Mouse (Mus musculus) liver, adult 2 months (tissue): ENCODE measurements around the gene Smtn. TPM values are rescaled to one million over a fixed set of nuclear protein-coding genes. Genes with fewer than 3 reads are reported as not detected.

Source experiments
- DNase-seq: peaks from one replicate; pipeline ENCODE4 v3.0.0-alpha.2; 2011; ENCODE audit warnings: low read depth, low spot score; ENCODE audit errors: extremely low read depth
- H3K27ac ChIP-seq: fragments of 200-500 bp; replicated peaks from 2 replicates; pipeline ENCODE4 v1.5.1; 2012; ENCODE audit warnings: low read depth, mild to moderate bottlenecking, control low read depth, inconsistent platforms, low read length; ENCODE audit not compliant: insufficient read depth
- H3K27me3 ChIP-seq: fragments of 200-500 bp; 2 replicates; pipeline ENCODE4 v1.6.1; 2012; ENCODE audit warnings: mild to moderate bottlenecking, moderate library complexity, low read length, inconsistent platforms; ENCODE audit not compliant: control insufficient read depth, insufficient read depth
- H3K36me3 ChIP-seq: fragments of 200-500 bp; 2 replicates; pipeline ENCODE4 v1.6.1; 2012; ENCODE audit warnings: low read length, inconsistent platforms; ENCODE audit not compliant: control insufficient read depth, insufficient read depth
- H3K4me1 ChIP-seq: fragments of 200-500 bp; 2 replicates; pipeline ENCODE4 v1.6.1; 2011; ENCODE audit warnings: low read length; ENCODE audit not compliant: control insufficient read depth, insufficient read depth
- H3K4me3 ChIP-seq: fragments of 200-500 bp; 2 replicates; pipeline ENCODE4 v1.5.1; 2011; ENCODE audit warnings: low read depth, mild to moderate bottlenecking, control low read depth, low read length, moderate library complexity; ENCODE audit not compliant: insufficient read depth
- H3K79me2 ChIP-seq: fragments of 200-500 bp; 2 replicates; pipeline ENCODE4 v1.6.1; 2012; ENCODE audit warnings: inconsistent platforms, mild to moderate bottlenecking, low read length, moderate library complexity; ENCODE audit not compliant: control insufficient read depth, insufficient read depth
- H3K9ac ChIP-seq: fragments of 200-500 bp; 2 replicates; pipeline ENCODE4 v1.6.1; 2012; ENCODE audit warnings: low read depth, mild to moderate bottlenecking, control low read depth, inconsistent platforms, low read length
- CTCF ChIP-seq: fragments of 200-500 bp; IDR thresholded peaks from 2 replicates; pipeline ENCODE4 v1.5.1; 2011; ENCODE audit warnings: low read depth, low read length, control low read depth
- POLR2A ChIP-seq: fragments of 200-500 bp; IDR thresholded peaks from 2 replicates; pipeline ENCODE4 v1.6.1; 2011; ENCODE audit warnings: low read length, control low read depth; ENCODE audit not compliant: insufficient read depth; ENCODE audit errors: extremely low read depth
- WGBS: fragments of 180-500 bp; shearing (Covaris S2); methylation state at CpG from one replicate; pipeline ENCODE4 v1.1.7; 2018; 5-methylcytosine and 5-hydroxymethylcytosine counted together
- polyA plus RNA-seq: library from polyadenylated mRNA; depleted of rRNA; stranded (reverse); fragments of >200 nt; gene quantifications from 2 replicates; pipeline ENCODE4 v1.2.3, GENCODE M21; 2012
- total RNA-seq: library from RNA; depleted of rRNA; stranded (reverse); fragments of >200 nt; gene quantifications from 2 replicates; pipeline ENCODE4 v1.2.3, GENCODE M21; 2014

Smtn gene
- total and polyA plus RNA-seq, 2 experiments = 2.2 to 2.9 TPM

DNA sequence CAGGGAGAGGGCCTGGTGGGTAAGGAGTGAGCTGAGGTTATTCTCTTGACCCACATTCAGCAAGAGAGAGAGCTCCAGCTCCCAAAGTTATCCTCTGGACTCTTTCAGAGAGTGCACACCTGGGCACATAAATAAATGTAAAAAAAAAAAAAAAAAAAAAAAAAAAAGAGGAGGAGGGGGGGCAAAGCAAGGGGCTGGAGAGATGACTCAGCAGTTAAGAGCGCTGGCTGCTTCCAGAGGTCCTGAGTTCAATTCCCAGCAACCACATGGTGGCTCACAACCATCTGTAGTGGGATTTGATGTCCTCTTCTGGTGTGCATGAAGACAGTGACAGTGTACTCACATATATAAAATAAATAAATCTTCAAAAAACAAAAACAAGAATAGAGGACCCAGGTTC lies 43.1 kb downstream of the Smtn start:
- TF ChIP-seq POLR2A (no peak), CTCF (no peak)
- H3K27ac ChIP-seq = no peak overlapping the region
- DNase-seq = no peak
- no peak overlapping the region for H3K9ac ChIP-seq
- H3K4me3 ChIP-seq = no peak overlapping the region
- H3K4me1 ChIP-seq = no peaks in the 10 kb centered on the region
- no peaks in the 10 kb centered on the region for H3K36me3 ChIP-seq
- 100% methylated on average over 1 of the region's 1 CpGs for WGBS
- no peaks in the 10 kb centered on the region for H3K27me3 ChIP-seq
- no peaks in the 10 kb centered on the region for H3K79me2 ChIP-seq

DNA sequence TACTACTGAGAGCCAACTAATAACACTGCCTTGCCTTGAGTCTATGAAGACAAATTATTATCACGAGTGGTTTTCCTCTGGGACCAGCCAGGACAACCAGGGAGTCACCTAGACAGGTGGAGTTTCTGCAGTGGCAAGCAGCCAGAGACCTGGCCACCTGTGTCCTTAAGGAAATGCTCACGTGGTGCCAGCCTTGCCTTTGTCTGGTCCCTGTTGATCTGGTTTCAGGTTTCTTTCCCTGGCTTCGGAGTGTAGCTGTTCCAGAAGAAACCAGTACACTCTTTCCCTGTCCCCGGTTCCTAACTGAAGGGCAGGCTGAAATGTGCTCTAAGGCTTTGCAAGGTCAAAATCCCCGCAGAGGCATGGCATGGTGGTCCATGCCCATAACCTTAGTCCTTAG lies 43.7 kb downstream of the Smtn start:
- no peak for DNase-seq
- TF ChIP-seq POLR2A = no peak
- no peak for TF ChIP-seq CTCF
- Histone ChIP-seq H3K79me2 (no peaks in the 10 kb centered on the region), H3K27ac (no peak overlapping the region), H3K27me3 (no peaks in the 10 kb centered on the region), H3K4me3 (no peak overlapping the region), H3K36me3 (no peaks in the 10 kb centered on the region), H3K9ac (no peak overlapping the region), H3K4me1 (no peaks in the 10 kb centered on the region)
- 84% methylated on average over 5 of the region's 5 CpGs for WGBS

DNA sequence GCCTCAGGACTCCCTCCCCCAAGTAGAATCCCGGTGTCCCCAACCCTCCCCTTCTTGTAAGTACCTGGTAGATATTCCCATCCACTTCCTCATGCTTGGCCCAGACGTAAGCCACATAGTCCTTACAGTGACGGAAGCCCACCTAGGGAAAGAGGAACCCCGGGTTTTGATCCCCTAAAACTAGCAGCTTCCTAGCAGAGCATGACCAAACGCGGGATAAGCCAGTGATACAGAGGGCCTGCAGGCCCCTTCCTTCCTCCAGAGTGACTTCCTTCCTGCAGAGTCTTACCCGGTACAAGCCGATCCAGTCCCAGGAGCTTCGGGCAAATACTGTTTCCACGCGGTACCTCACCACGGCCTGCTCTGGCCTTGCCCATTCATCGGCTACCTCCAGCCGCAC lies 44.9 kb downstream of the Smtn start:
- TF ChIP-seq POLR2A (no peak), CTCF (no peak)
- H3K27me3 ChIP-seq = no peaks in the 10 kb centered on the region
- WGBS = 83% methylated on average over 14 of the region's 14 CpGs
- no peaks in the 10 kb centered on the region for H3K36me3 ChIP-seq
- H3K27ac ChIP-seq = no peak overlapping the region
- H3K4me3 ChIP-seq = no peak overlapping the region
- no peaks in the 10 kb centered on the region for H3K4me1 ChIP-seq
- no peaks in the 10 kb centered on the region for H3K79me2 ChIP-seq
- DNase-seq = no peak
- H3K9ac ChIP-seq = no peak overlapping the region

DNA sequence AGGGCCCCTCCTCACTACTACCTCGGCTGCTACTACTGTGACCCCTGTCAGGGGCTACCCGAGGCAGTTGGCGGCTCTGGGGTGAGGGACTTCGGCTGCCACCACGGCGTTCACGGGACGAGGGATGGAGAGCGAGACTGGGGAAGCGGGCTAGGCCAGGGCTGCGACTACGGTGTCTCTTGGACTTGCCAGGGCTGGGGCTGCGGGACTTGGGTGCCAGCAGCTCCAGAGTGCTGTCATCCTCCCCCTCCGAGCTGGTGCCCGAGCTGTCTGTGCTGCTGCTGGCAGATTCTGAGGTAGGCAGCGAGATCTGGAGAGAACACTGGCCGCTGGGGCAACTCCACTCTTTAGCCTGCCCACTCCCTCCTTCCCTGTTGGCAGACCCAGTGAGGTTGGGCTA lies 45.6 kb downstream of the Smtn start:
- H3K9ac ChIP-seq = no peak overlapping the region
- no peak for TF ChIP-seq POLR2A
- TF ChIP-seq CTCF = no peak
- no peak overlapping the region for H3K4me3 ChIP-seq
- DNase-seq = no peak
- H3K4me1 ChIP-seq = no peaks in the 10 kb centered on the region
- H3K79me2 ChIP-seq = no peaks in the 10 kb centered on the region
- no peak overlapping the region for H3K27ac ChIP-seq
- H3K36me3 ChIP-seq = no peaks in the 10 kb centered on the region
- H3K27me3 ChIP-seq = no peaks in the 10 kb centered on the region
- 87% methylated on average over 17 of the region's 17 CpGs for WGBS

DNA sequence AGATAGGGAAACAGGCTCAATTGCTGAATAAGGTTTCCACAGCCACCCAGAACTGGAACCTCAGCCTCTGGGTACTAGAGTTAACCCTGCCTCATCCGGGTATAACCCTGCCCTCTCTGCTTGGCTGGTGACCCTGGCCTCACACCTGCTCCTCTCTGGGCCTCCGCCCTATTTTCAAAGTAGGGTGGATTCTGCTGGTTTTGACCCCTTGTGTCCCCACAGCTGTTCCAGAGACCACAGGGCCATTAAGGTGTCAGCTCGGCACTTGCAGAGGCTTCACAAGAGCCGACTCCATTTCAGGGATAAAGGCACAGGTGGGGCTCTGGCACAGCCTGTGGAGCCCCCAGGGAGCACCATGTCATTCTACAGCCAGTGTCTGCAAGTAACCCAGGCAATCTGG lies 47.7 kb downstream of the Smtn start:
- Histone ChIP-seq H3K79me2 (no peaks in the 10 kb centered on the region), H3K9ac (no peak overlapping the region), H3K4me3 (no peak overlapping the region), H3K36me3 (no peaks in the 10 kb centered on the region), H3K27ac (no peak overlapping the region), H3K27me3 (no peaks in the 10 kb centered on the region), H3K4me1 (no peaks in the 10 kb centered on the region)
- 74% methylated on average over 4 of the region's 4 CpGs for WGBS
- no peak for DNase-seq
- no peak for TF ChIP-seq CTCF
- TF ChIP-seq POLR2A = no peak

DNA sequence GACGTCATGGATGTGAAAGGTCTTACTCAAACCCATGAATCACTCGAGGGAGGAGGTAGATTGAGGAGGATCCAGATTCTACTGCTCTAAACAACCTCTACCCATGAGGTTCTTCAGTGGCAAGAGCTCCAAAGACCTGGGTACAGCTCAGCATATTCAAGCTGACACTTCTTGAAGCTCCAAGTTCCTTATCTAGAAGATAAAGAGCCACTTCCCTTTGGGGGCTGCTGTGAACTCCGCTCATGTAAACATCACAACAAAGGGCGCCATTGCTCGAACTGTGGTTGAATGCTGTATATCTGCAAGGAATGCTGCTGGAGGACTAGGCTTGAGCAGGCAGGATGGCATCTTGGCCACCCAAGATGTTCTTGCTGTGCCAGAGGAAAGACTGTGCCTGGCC lies 51.4 kb downstream of the Smtn start:
- no peak for DNase-seq
- 69% methylated on average over 5 of the region's 5 CpGs for WGBS
- Histone ChIP-seq H3K36me3 (no peaks in the 10 kb centered on the region), H3K27ac (no peak overlapping the region), H3K4me3 (no peak overlapping the region), H3K9ac (no peak overlapping the region), H3K27me3 (no peaks in the 10 kb centered on the region), H3K79me2 (no peaks in the 10 kb centered on the region), H3K4me1 (no peaks in the 10 kb centered on the region)
- TF ChIP-seq POLR2A (no peak), CTCF (no peak)
